Mouse (Mus musculus) right cerebral cortex, postnatal 14 days (tissue): ENCODE results near the gene Tnfrsf22.
A peak's percentile ranks its signal among the peaks of the same experiment; 100 is the strongest.

Experiments
- DNase-seq: peaks from one replicate; pipeline ENCODE4 v3.0.0; 2022

The Tnfrsf22 gene

DNA sequence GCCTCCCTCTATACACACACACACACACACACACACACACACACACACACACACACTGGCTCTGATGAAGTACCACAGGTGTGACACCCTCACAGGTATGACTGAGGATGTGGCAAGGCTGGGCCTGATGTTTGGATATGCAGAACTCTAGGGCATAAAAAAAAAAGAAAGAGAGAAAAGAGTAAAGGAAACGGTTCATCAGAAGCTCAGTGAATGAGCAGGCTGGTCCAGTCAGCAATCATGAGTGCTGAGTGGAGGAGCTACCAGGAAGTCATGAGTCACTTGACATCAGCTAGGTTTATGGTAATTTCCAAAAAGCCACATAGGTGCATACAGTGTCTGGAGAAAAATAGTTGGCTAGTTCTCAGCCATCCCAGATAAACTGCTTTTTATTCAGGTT is 20.0 kb downstream of the Tnfrsf22 start:
- no peak for DNase-seq

DNA sequence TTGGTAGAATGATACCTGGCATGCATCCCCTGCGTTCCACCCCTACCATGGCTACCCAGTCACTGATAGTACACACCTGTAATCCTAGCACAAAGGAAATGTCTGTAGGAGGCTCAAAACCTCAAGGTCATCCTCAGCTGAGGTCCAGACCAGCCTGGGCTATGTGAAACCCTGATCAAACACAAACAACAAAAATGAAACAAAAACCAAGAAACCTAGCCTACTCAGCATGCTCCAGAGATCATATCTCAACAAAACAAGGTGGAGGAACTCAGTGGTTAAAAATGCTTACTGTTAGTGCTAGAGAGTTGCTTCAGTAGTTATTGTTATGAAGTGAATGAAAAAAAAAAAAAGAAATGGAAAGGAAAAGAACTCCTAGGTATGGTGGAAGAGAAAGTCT is 20.9 kb downstream of the Tnfrsf22 start, which contains the start of gene Tnfrsf26:
Gene Tnfrsf26 (minus strand): TSS at position 183 of the 400 bp plus-strand sequence.
- no peak for DNase-seq

DNA sequence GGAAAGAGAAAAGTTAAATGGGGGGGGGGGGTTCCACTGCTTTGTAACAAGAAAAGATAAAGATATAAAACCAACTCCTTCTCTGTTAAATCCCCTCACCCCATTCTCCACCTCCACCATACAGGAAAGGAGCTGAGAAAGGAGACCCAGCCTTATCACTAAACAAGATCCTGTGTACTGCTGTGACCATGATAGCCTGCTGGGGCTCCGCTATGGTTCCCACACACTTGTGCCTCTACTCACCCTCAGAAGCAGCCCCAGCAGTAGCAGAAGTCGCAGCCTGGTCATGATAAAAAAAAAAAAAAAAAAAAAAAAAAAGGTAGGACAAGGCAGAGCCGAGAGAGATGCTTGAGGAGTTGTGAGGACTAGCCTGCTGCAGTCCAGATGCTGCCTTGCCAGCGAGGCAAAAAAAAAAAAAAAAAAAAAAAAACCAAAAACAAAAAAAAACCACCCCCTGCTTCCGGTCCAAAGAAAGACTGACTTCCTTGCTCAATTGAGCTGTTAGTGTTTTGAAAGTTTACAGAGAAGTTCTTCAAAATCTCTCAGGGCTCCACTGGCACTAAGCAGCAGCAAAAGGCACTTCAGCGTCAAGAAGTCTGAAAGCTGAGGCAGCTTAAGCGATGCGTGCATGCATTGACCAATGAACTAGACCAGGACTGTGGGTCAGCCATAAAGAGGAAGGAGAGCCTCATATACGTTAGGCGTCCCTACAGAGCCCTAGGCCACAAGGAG is 21.7 kb downstream of the Tnfrsf22 start:
- DNase-seq: no peak

DNA sequence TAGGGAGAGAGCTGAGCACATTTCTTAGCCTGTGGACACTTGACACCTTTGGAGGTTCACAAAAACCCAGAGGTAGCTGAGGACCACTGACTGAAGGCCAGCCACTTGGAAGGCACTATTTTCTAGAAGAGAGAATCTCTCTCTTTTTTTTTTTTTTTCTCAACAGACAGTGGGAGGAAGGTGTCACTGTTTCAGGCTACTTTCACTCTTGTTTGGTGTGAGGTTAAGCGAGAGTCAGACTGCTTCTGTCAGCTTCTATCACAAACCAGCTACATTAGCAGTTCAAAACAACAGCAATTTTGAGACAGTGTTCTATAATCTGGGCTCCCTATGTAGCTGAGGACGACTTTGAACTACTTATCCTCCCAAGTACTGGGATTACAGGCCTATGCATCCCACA is 23.3 kb downstream of the Tnfrsf22 start:
- no peak for DNase-seq

DNA sequence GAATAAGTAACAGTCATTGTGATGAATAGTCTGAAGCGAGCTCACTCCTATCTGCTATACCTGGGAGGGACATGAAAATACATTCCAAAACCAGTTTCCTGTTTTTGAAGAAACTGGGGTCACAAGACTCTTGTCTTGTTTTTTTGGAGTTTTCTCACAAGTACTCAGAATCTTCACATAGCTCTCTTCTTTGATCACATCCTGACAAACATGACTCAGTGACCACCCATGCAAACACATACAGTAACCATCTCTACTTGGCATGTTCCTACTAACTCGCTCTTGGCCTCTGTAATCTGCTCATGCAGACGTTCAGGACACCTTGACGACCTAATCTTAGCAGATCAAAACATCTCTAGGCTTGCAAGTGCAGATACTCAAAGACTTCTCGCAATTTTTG is 24.3 kb downstream of the Tnfrsf22 start:
- DNase-seq: no peak

DNA sequence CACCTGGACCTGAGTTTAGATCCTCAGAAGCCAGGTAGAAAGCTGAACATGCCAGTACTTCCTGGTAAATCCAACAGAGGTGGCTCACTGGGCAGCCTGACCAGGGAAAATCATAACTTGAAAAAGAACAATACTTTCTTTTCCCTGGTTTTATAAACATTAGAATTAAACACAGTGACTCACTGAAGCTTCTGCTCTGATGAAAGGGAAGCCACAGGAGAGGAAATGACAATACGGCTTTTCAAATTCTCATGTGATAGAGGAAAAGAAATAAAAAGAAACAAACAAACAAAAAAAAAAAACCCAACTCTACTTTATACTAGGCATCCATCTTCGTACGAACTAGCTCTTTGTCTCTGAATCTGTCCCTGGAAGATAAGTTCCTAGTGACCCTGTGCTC is 24.9 kb downstream of the Tnfrsf22 start:
- DNase-seq: no peak

DNA sequence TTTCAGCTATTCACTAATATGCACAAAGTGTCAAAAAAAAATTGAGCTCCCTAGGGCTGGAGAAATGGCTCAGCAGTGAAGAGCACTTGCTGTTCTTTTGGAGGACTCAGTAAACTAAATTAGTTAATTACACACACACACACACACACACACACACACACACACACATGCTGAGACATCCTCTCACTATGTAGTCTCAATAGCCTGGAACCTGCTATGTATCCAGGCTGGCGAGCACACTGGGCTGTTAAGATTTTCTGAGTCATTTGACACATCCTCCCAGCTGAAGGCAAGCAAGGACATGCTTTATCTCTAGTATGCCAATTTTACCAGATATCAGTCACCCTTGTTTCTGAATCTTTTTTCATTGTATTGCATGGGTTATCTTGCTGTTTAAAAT is 28.5 kb downstream of the Tnfrsf22 start:
- DNase-seq: peak; percentile 19

DNA sequence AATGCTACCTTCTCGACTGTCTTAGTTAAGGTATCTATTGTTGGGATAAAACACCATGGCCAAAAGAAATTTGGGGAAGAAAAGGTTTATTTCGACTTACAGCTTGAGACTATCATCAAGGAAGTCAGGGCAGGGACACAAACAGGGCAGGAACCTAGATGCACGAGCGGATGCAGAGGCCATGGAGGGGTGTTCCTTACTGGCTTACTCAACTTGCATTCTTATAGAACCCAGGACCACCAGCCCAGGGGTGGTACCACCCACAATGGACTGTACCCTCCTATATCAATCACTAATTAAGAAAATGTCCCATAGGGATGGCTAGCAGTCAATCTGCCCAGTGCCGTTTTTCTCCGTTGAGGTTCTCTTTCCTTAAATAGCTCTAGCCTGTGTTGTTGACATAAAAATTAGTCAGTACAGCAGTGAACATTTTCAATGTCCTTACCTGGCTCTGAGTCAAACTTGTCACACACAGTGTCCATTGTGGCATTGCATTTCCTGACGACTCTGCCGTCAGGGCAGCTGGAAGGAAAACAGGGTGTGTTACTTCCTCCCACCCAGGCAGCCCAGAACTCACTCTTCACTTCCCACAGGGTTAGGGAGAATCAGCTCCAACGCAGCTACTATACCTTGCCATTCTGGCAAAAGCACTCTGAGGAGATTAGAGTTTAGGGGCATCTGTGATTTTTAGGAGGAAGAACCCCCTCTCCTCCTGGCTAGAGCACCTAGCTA is 34.9 kb downstream of the Tnfrsf22 start:
- no peak for DNase-seq

DNA sequence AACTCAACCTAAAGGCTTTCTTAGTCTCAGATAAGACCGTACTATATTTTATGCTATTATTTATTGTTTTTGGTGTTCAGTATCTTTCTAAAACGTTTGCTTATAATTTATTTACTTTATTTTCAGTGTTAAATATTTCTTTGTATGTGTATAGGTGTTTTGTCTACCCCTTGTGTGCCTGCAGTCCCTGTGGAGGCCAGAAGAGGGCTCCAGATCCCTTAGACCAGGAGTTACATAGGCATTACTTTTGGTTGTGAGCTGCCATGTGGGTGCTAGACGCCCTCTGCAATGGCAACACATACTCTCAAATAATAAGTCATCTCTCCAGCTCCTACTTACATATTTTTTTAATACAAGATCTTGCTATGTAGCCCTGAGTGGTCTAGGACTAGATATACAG is 37.2 kb downstream of the Tnfrsf22 start:
- DNase-seq: no peak

DNA sequence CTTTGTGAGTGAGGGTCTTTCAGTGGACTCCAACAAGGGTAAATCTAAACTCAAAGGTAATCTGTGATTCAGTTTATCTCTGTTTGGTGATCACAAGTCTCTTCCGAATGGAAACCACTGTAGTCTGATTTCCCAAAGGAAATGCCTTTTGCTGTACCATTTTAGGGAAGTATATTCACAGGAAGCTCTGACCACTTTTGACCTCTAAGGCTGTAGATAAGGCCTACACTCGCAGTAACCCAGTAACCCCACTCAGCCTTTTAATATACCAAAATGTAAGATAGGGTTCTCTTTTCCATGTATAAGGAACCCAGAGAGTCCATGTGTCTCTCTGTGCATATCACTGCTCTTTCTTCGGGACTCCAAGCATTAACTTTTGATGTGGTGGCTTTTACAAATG is 44.1 kb downstream of the Tnfrsf22 start:
- DNase-seq: no peak

DNA sequence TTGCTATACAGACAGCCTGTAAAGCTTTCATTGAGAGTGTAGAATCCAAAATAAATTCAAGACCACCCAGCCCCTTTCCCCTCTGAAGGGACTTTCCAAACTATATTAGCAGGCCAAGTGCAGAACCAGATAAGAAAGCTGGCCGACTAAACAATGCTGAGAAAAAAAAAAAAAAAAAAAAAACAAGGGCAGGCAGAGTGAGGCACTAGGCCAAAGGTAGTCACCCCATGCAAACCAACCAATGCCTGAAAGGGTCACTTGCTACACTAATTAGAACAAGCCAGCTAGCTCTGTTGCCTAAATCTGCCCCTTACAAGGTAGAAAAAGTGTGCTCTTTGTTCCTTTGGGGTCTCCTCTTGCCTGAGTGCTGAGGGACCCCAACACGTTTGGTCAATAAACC is 44.6 kb downstream of the Tnfrsf22 start:
- DNase-seq: no peak

DNA sequence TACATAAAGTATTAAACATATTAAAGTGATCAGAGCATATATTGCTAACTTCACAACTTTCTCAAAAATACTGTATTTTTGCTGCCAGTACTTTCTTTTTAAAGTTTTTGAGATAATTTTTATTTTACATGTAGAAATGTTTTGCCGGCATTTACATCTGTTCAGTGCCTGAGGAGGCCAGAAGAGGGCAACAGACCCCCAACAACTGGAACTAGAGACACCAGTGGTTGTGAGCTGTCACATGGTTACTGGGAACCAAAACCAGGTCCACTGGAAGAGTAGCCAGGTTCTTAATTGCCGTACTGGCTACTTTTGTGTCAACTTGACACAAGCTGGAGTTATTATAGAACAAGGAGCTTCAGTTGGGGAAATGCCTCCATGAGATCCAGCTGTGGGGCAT is 47.8 kb downstream of the Tnfrsf22 start:
- DNase-seq: no peak

DNA sequence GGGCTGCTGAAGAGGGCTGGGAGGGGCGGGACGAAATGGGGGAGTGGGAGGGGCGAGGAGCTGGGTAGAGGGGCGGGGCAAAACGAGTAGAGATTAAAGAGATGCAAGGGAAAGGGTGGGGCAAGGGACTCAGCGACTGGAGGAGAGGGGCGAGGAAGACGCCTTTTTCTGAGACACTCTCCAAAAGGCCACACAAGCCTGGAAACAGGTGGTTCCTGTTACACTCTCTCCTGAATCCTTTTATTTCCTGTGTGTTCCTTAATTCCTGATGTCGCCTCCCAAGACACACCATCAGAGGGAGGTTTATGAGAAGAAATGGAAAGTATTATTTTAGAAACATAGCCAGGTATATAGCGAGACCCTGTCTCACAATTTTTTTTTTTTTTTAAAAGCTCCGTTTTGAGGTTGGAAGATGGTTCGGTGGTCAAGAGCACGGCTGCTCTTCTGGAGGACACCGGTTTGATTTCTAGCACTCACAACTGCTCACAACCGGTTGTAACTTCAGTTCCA is 49.2 kb downstream of the Tnfrsf22 start:
- no peak for DNase-seq

DNA sequence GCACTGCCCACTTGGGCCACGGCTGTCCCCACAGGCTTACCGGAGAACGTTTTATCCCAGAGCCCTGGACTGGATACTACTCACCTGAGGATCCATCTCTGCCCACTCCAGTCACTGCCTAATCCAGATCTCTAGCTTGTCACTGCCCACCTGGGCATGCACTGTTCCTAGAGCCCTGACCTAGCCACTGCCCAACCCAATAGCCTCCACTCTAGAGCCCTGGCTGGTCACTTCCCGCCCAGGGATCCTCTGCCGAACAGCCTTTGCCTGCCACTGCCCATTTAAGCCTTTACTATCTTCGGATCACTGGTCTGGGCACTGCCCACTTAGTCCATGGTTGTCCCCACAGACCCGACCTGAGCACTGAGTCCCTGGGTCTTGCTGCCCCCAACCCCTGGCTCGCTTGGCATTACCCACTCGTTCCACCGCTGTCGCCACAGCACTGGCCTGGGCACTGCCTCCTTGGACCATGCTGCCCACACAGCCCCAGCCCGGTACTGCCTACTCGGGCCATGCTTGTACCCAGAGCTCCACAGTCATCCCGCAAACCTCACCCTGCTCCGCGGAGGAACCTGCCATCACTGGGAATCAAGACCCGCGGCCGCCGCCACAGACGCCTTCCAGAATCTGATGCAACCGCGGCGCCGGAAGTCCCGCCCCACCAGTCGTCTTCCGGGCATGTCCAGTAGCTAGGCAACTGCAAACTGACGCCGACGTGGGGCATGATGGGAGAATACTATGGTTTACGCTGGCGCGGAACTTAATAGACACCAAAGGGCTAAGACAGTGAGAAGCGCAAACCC is 49.8 kb downstream of the Tnfrsf22 start, which contains the start of gene Cars:
Gene Cars (minus strand): TSS at position 663 of the 803 bp plus-strand sequence.
- DNase-seq: peak; percentile 91

DNA sequence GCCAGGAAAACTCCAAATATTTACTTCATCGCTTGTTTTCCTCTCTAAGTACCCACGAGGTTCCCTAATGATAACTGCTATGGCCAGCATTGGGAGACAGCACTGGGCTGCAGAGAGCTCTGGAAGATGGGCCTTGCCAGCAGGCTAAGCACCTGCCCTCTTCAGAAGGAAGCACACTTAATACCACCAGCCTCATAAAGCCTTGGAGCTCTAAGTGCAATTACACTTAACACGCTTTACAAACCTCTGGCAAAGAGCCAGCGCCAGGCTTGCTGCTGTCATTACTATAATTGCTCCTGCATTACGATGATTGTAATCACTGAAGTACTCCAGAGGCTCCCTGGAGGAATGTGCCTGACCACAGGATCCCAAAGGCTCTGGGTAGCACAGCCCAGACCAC is 54.6 kb downstream of the Tnfrsf22 start:
- DNase-seq: peak; percentile 24

DNA sequence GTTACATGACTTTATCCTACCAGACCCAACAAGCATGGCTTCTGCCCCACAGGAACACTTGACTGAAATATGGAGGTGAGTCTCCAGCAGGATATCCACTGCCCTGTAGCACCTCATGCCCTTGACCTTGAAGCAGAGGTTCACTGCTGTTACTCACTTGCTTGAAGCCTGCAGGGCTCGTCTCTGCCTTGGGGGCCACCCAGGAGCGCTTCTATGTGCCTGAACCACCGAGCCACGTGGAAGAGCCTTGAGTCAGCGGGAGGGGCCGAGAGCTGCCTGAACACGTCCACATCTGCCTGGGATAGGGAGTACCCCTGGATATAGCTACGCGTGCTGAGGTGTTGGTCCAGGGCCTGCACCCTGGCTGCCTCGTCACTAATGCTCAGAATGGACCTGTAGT is 57.2 kb downstream of the Tnfrsf22 start:
- DNase-seq: no peak

DNA sequence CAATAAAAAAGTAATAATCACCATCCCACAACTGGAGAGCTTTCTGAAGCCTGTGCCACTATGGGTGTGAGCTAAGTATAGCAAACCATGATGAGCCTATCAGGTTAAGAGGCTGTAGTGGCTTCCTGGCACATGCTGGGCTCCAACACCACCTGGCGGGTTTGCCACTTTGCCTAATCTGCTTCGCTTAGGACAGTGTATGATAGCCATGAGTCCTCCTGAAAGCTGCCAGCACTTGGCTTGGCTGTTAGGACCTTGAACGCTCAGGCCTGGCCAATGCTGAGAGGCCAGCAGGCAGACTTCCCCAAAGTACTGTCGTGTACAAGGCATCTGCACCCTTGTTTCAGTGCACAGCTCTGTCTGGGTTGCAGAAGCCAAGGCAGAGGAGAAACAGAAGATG is 61.5 kb downstream of the Tnfrsf22 start:
- DNase-seq: no peak

DNA sequence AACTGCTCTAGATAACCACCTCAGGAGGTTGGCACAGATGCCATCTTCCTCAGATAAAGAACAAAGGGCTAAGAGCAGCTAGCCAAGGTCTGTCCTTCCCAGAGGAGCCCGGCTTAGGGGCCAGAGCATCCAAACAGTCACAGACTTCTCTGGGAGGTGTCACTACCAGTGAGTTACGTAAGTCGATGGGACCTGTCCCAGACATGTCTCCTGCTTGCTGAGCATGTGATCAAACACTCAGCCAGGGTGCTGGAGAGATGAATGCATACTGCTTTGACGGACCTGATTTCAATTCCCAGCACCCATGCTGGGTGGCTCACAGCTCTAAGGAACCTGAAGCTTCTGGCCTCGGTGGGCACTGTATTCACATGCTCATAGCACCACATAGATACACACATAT is 61.9 kb downstream of the Tnfrsf22 start:
- no peak for DNase-seq
